Mouse (Mus musculus): ENCODE data around the gene Trabd2b.

DNA sequence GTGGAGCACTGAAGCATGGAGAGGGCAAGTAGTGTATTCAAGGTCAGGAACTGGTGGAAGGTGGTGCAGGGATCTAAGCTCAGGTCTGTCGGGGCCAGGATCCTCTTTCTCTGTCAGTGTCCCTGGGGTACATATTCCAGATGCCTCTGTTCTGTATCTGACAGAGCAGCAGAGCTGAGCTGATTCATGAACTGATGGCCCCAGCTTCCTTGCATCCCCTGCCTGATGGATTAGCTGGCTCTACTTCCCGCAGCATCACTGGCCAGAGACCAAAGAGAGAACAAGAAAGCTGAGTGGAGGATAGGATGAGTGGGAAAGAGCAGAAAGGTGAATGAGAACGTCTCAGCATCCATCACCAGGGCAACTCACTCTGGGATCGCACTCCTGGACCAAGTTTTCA is 41.5 kb upstream of the Trabd2b start:
- TF ChIP-seq CTCF (IDR thresholded peaks at IDR 0.05; ENCODE audit: insufficient read depth, low read depth, low read length), result no peak
- TF ChIP-seq POLR2A (IDR thresholded peaks at IDR 0.05; ENCODE audit: insufficient read depth, low read depth, low read length), result no peak
